Mouse (Mus musculus): Measurements from ENCODE around the gene Cdh15.

Gene Cdh15

GRCm38 (mm10) chr8:122847829-122848561 lies at the start of gene Cdh15:
Cdh15 (plus strand) TSS chr8:122847966.
- DNase-seq (ENCODE audit: low spot score): peak; percentile 75

- DNase-seq (ENCODE audit: low spot score): peak; percentile 47
These were observed 43.6 kb upstream of the Cdh15 start for GRCm38 (mm10) chr8:122803906-122804761.

GRCm38 (mm10) chr8:122805349-122805748 lies 42.4 kb upstream of the Cdh15 start:
- no peak for DNase-seq (ENCODE audit: low spot score)

- DNase-seq (ENCODE audit: low spot score): no peak
These were observed 40.7 kb upstream of the Cdh15 start for GRCm38 (mm10) chr8:122806956-122807538.

- no peak for DNase-seq (ENCODE audit: low spot score)
These were observed 39.9 kb upstream of the Cdh15 start for GRCm38 (mm10) chr8:122807907-122808306.

GRCm38 (mm10) chr8:122810376-122810775 lies 37.4 kb upstream of the Cdh15 start:
- DNase-seq (ENCODE audit: low spot score): no peak

- DNase-seq (ENCODE audit: low spot score): no peak
These were observed 35.8 kb upstream of the Cdh15 start for GRCm38 (mm10) chr8:122811870-122812494.

GRCm38 (mm10) chr8:122812610-122813250 lies 35.0 kb upstream of the Cdh15 start:
- DNase-seq (ENCODE audit: low spot score): no peak

- no peak for DNase-seq (ENCODE audit: low spot score)
These were observed 33.2 kb upstream of the Cdh15 start for GRCm38 (mm10) chr8:122814608-122815007.

GRCm38 (mm10) chr8:122816965-122817364 lies 30.8 kb upstream of the Cdh15 start:
- DNase-seq (ENCODE audit: low spot score): no peak

GRCm38 (mm10) chr8:122817724-122818496 lies 29.9 kb upstream of the Cdh15 start:
- no peak for DNase-seq (ENCODE audit: low spot score)

- DNase-seq (ENCODE audit: low spot score): no peak
These were observed 28.0 kb upstream of the Cdh15 start for GRCm38 (mm10) chr8:122819776-122820175.

- DNase-seq (ENCODE audit: low spot score): no peak
These were observed 23.2 kb upstream of the Cdh15 start for GRCm38 (mm10) chr8:122824571-122824970.

- no peak for DNase-seq (ENCODE audit: low spot score)
These were observed 22.8 kb upstream of the Cdh15 start for GRCm38 (mm10) chr8:122824986-122825385.

GRCm38 (mm10) chr8:122825408-122825807 lies 22.4 kb upstream of the Cdh15 start:
- no peak for DNase-seq (ENCODE audit: low spot score)

GRCm38 (mm10) chr8:122829396-122829795 lies 18.4 kb upstream of the Cdh15 start:
- no peak for DNase-seq (ENCODE audit: low spot score)

GRCm38 (mm10) chr8:122830349-122831061 lies 17.3 kb upstream of the Cdh15 start:
- DNase-seq (ENCODE audit: low spot score): peak; percentile 93

- DNase-seq (ENCODE audit: low spot score): no peak
These were observed 13.3 kb upstream of the Cdh15 start for GRCm38 (mm10) chr8:122834416-122834815.

- peak; percentile 90 for DNase-seq (ENCODE audit: low spot score)
These were observed 12.8 kb upstream of the Cdh15 start for GRCm38 (mm10) chr8:122834971-122835370.

GRCm38 (mm10) chr8:122836199-122836598 lies 11.6 kb upstream of the Cdh15 start:
- DNase-seq (ENCODE audit: low spot score): no peak
